Mouse (Mus musculus): ENCODE data around the gene Gfm1. TPM values are rescaled to one million over a fixed set of nuclear protein-coding genes. Genes with fewer than 3 reads are reported as not detected.

The Gfm1 gene
- polyA plus RNA-seq, 2 experiments: 17.0 to 32.6 TPM

GRCm38 (mm10) chr3:67514801-67515273 is 84.9 kb downstream of the Gfm1 start:
- ATAC-seq (ENCODE audit: insufficient read depth) (0 out of 2 replicates have a peak, but pooled peaks have one; percentile 8), DNase-seq (ENCODE audit: low read depth in 3 of 3, low spot score in 3 of 3) (no peak)
- TF ChIP-seq EP300 (IDR thresholded peaks at IDR 0.05; ENCODE audit: low read depth) (no peak), CTCF (IDR thresholded peaks at IDR 0.05; ENCODE audit: low read depth) (no peak)
- Histone ChIP-seq H3K4me3 (ENCODE audit: insufficient read depth in 1 of 2, low read depth in 2 of 2, low read length in 2 of 2) (peak overlapping the region; percentile 21 to 38), H3K27me3 (ENCODE audit: control insufficient read depth, insufficient read depth, low read length) (peaks cover 27% of the 10 kb centered on the region), H3K4me1 (replicated peaks; ENCODE audit: control insufficient read depth in 2 of 2, insufficient read depth in 2 of 2, low read length in 1 of 2) (no peaks in the 10 kb centered on the region), H3K36me3 (replicated peaks; ENCODE audit: control insufficient read depth, insufficient read depth, low read depth) (no peaks in the 10 kb centered on the region), H3K9ac (replicated peaks) (no peak overlapping the region), H3K27ac (no peak overlapping the region), H3K4me2 (ENCODE audit: low read depth) (peak overlapping the region; percentile 55), H3K9me3 (ENCODE audit: control insufficient read depth, low read length) (no peaks in the 10 kb centered on the region)
- WGBS (ENCODE audit: insufficient replicate concordance): 7% methylated on average over 40 of the region's 40 CpGs

DNA sequence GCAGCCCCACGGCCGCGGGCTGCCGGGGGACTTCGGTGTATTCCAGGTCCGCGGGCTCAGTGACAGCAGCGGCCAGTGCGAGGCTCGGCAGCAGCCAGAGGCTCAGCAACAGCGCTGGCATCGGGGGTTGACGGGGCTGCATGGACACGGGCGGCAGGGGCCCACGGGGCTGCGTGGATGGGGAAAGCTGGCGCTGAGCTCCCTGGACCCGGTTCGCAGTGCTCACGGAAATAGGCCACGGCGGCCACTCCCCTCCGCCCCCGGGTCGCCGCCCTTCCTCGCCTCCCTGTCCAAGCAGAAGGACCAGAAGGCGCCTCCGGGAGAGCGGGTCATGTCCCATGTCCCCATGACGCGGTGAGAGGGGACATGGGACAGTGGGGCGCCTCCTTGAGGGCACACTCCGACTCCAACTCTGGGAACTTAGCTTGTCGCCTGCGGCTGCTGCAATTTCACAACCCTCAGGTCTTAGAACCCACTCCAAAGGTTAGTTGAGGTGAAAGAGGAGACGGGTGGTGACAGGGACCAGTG is 85.4 kb downstream of the Gfm1 start, which contains the start of gene Rarres1:
TSS of gene Rarres1 (minus strand) at position 250 of the 528 bp plus-strand sequence.
- DNase-seq (ENCODE audit: low read depth in 3 of 3, low spot score in 3 of 3) (no peak), ATAC-seq (ENCODE audit: insufficient read depth) (0 out of 2 replicates have a peak, but pooled peaks have one; percentile 28)
- Histone ChIP-seq H3K27ac (no peak within 1 kb of the TSS), H3K27me3 (ENCODE audit: control insufficient read depth, insufficient read depth, low read length) (peaks cover 27% of the 10 kb centered on the region), H3K4me2 (ENCODE audit: low read depth) (peak within 1 kb of the TSS; percentile 55), H3K9ac (replicated peaks) (no peak within 1 kb of the TSS), H3K36me3 (replicated peaks; ENCODE audit: control insufficient read depth, insufficient read depth, low read depth) (no peaks in the 10 kb centered on the region), H3K4me3 (ENCODE audit: insufficient read depth in 1 of 2, low read depth in 2 of 2, low read length in 2 of 2) (peak within 1 kb of the TSS; percentile 21 to 38), H3K9me3 (ENCODE audit: control insufficient read depth, low read length) (no peaks in the 10 kb centered on the region), H3K4me1 (replicated peaks; ENCODE audit: control insufficient read depth in 2 of 2, insufficient read depth in 2 of 2, low read length in 1 of 2) (no peaks in the 10 kb centered on the region)
- TF ChIP-seq CTCF (IDR thresholded peaks at IDR 0.05; ENCODE audit: low read depth) (0 out of 2 replicates have a peak, but pooled peaks have one; percentile 19), EP300 (IDR thresholded peaks at IDR 0.05; ENCODE audit: low read depth) (no peak)
- WGBS (ENCODE audit: insufficient replicate concordance): 4% methylated on average over 38 of the region's 38 CpGs

DNA sequence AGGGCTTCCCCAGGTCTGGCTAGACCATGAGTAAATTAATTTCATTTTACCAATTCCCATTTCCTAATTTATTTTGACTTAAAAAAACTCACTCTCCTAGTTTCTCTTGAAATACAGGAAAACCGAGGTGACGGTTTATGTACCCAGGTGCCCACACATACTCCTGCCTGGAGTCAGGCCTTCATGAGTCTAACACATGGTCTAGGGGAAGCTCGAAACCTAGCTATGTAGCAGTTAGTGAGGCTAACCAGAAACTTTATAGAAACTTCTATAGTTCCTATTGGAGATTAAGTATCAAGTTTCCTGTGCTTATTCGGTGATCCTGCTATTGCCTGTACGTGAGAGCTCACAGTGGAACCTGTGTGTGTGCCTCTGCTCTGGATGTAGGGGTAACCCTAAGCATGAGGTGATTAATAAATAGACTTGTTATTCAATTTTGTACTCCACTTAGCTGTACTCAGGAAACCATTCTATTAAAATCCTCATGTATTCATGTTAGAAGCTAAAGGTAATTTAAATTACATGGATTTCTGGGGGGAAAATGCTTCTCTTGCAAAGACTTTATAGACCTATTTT is 90.8 kb downstream of the Gfm1 start:
- Histone ChIP-seq H3K4me1 (replicated peaks; ENCODE audit: control insufficient read depth in 2 of 2, insufficient read depth in 2 of 2, low read length in 1 of 2) (no peaks in the 10 kb centered on the region), H3K27me3 (ENCODE audit: control insufficient read depth, insufficient read depth, low read length) (peaks cover 9% of the 10 kb centered on the region), H3K9me3 (ENCODE audit: control insufficient read depth, low read length) (no peaks in the 10 kb centered on the region), H3K4me2 (ENCODE audit: low read depth) (no peak overlapping the region), H3K4me3 (ENCODE audit: insufficient read depth in 1 of 2, low read depth in 2 of 2, low read length in 2 of 2) (no peak overlapping the region), H3K36me3 (replicated peaks; ENCODE audit: control insufficient read depth, insufficient read depth, low read depth) (no peaks in the 10 kb centered on the region), H3K9ac (replicated peaks) (no peak overlapping the region), H3K27ac (no peak overlapping the region)
- DNase-seq (ENCODE audit: low read depth in 3 of 3, low spot score in 3 of 3) (no peak), ATAC-seq (ENCODE audit: insufficient read depth) (no peak)
- WGBS (ENCODE audit: insufficient replicate concordance): 69% methylated on average over 5 of the region's 5 CpGs
- TF ChIP-seq CTCF (IDR thresholded peaks at IDR 0.05; ENCODE audit: low read depth) (no peak), EP300 (IDR thresholded peaks at IDR 0.05; ENCODE audit: low read depth) (no peak)

DNA sequence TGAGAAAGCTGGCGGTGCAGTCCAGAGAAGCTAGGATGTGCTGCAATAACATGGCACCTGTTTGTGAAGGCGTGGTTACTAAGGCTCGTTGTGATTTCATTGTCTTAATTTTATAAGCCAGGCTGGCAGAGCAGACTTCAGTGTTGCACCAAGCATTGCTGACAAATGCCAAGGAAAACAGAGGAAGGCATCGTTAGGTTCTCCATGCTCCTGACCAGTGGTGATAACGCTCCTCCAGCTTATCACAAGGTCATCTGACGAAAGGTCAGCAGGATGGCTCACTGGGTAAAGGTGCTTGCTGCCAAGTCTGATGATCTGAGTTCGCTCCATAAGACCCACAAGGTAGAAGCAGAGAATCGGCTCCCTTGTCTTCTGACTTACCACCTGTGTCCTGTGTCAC is 92.8 kb downstream of the Gfm1 start:
- Histone ChIP-seq H3K4me2 (ENCODE audit: low read depth) (no peak overlapping the region), H3K27me3 (ENCODE audit: control insufficient read depth, insufficient read depth, low read length) (no peaks in the 10 kb centered on the region), H3K9me3 (ENCODE audit: control insufficient read depth, low read length) (no peaks in the 10 kb centered on the region), H3K4me1 (replicated peaks; ENCODE audit: control insufficient read depth in 2 of 2, insufficient read depth in 2 of 2, low read length in 1 of 2) (no peaks in the 10 kb centered on the region), H3K9ac (replicated peaks) (no peak overlapping the region), H3K36me3 (replicated peaks; ENCODE audit: control insufficient read depth, insufficient read depth, low read depth) (no peaks in the 10 kb centered on the region), H3K27ac (no peak overlapping the region), H3K4me3 (ENCODE audit: insufficient read depth in 1 of 2, low read depth in 2 of 2, low read length in 2 of 2) (no peak overlapping the region)
- TF ChIP-seq EP300 (IDR thresholded peaks at IDR 0.05; ENCODE audit: low read depth) (no peak), CTCF (IDR thresholded peaks at IDR 0.05; ENCODE audit: low read depth) (no peak)
- ATAC-seq (ENCODE audit: insufficient read depth): no peak
- DNase-seq (ENCODE audit: low read depth in 3 of 3, low spot score in 3 of 3): no peak
- WGBS (ENCODE audit: insufficient replicate concordance): 60% methylated on average over 8 of the region's 8 CpGs

DNA sequence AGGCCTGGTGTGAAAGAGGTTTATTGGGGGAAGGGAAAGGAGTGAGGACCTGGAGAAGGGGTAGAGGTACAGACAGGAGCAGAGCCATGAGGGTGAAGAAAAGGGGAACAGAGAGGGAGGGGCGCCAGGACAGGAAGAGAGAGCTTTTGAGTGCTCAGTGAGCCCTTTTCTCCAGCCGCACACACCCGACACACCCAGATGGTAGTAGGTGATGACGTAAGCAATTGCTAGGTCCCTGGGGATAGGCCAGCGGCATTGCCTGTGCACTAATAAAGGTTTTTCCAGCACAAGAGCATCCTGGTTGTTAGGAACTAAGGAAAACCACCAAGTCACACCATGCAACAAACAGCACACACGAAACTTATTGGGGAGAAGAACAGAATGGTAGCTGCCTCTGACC is 94.9 kb downstream of the Gfm1 start:
- DNase-seq (ENCODE audit: low read depth in 3 of 3, low spot score in 3 of 3): no peak
- no peak overlapping the region for H3K27ac ChIP-seq
- H3K4me2 ChIP-seq (ENCODE audit: low read depth): no peak overlapping the region
- H3K4me1 ChIP-seq (replicated peaks; ENCODE audit: control insufficient read depth in 2 of 2, insufficient read depth in 2 of 2, low read length in 1 of 2): no peaks in the 10 kb centered on the region
- H3K9ac ChIP-seq (replicated peaks): no peak overlapping the region
- TF ChIP-seq CTCF (IDR thresholded peaks at IDR 0.05; ENCODE audit: low read depth): no peak
- TF ChIP-seq EP300 (IDR thresholded peaks at IDR 0.05; ENCODE audit: low read depth): no peak
- 61% methylated on average over 6 of the region's 6 CpGs for WGBS (ENCODE audit: insufficient replicate concordance)
- no peaks in the 10 kb centered on the region for H3K27me3 ChIP-seq (ENCODE audit: control insufficient read depth, insufficient read depth, low read length)
- H3K4me3 ChIP-seq (ENCODE audit: insufficient read depth in 1 of 2, low read depth in 2 of 2, low read length in 2 of 2): no peak overlapping the region
- ATAC-seq (ENCODE audit: insufficient read depth): no peak
- no peaks in the 10 kb centered on the region for H3K36me3 ChIP-seq (replicated peaks; ENCODE audit: control insufficient read depth, insufficient read depth, low read depth)
- no peaks in the 10 kb centered on the region for H3K9me3 ChIP-seq (ENCODE audit: control insufficient read depth, low read length)

Other genes starting within 250 kb of the Gfm1 start
- gene Mlf1, start 56.0 kb upstream of the Gfm1 start, polyA plus RNA-seq (2012; rRNA removed): 0.52 and 0.81 TPM in 2 replicates
- gene Mlf1, start 56.0 kb upstream of the Gfm1 start, polyA plus RNA-seq (2014; fragmentation: Nextera tagmentation; extraction: Ambion mirVana): 1.3 and 1.4 TPM in 2 replicates
- not detected in 2 replicates for gene Gm17402, start 54.9 kb upstream of the Gfm1 start, polyA plus RNA-seq (2012; rRNA removed)
- gene Gm17402, start 54.9 kb upstream of the Gfm1 start, polyA plus RNA-seq (2014; fragmentation: Nextera tagmentation; extraction: Ambion mirVana): not detected in 2 replicates
- gene Lxn, start 33.8 kb downstream of the Gfm1 start, polyA plus RNA-seq (2012; rRNA removed): 2.4 and 4.1 TPM in 2 replicates
- 9.9 and 10.2 TPM in 2 replicates for gene Lxn, start 33.8 kb downstream of the Gfm1 start, polyA plus RNA-seq (2014; fragmentation: Nextera tagmentation; extraction: Ambion mirVana)
- 1.3 TPM in 2 replicates for gene Rarres1, start 85.4 kb downstream of the Gfm1 start, polyA plus RNA-seq (2012; rRNA removed)
- 1.5 and 2.2 TPM in 2 replicates for gene Rarres1, start 85.4 kb downstream of the Gfm1 start, polyA plus RNA-seq (2014; fragmentation: Nextera tagmentation; extraction: Ambion mirVana)
- 10.6 and 11.6 TPM in 2 replicates for gene Mfsd1, start 152.6 kb downstream of the Gfm1 start, polyA plus RNA-seq (2012; rRNA removed)
- gene Mfsd1, start 152.6 kb downstream of the Gfm1 start, polyA plus RNA-seq (2014; fragmentation: Nextera tagmentation; extraction: Ambion mirVana): 25.9 and 29.4 TPM in 2 replicates

Data from liver, embryonic 14.5 days (tissue).